Mouse (Mus musculus) brain, embryonic 14.5 days (tissue): ENCODE results near the gene Ampd2. TPM values are rescaled to one million over a fixed set of nuclear protein-coding genes. Genes with fewer than 3 reads are reported as not detected.

ENCODE experiments used
- DNase-seq: peaks from one replicate; pipeline ENCODE4 v3.0.0-alpha.2; 2011; ENCODE audit warnings: low read depth
- CTCF ChIP-seq: fragments of 200-500 bp; IDR thresholded peaks from 2 replicates; pipeline ENCODE4 v1.5.1; 2012; ENCODE audit warnings: inconsistent platforms, mild to moderate bottlenecking, moderate library complexity, borderline replicate concordance; ENCODE audit not compliant: insufficient read depth, insufficient read length; ENCODE audit errors: extremely low read depth
- POLR2A ChIP-seq: fragments of 200-500 bp; IDR thresholded peaks from 2 replicates; pipeline ENCODE4 v1.6.1; 2012; ENCODE audit warnings: mild to moderate bottlenecking, inconsistent platforms, borderline replicate concordance; ENCODE audit not compliant: poor library complexity, insufficient read depth, insufficient read length, severe bottlenecking; ENCODE audit errors: extremely low read depth
- polyA plus RNA-seq: library from polyadenylated mRNA; depleted of rRNA; stranded (reverse); fragments of >200 nt; gene quantifications from 2 replicates; pipeline ENCODE4 v1.2.3, GENCODE M21; 2012

The Ampd2 gene
- polyA plus RNA-seq, 1 experiment: 118 TPM

DNA sequence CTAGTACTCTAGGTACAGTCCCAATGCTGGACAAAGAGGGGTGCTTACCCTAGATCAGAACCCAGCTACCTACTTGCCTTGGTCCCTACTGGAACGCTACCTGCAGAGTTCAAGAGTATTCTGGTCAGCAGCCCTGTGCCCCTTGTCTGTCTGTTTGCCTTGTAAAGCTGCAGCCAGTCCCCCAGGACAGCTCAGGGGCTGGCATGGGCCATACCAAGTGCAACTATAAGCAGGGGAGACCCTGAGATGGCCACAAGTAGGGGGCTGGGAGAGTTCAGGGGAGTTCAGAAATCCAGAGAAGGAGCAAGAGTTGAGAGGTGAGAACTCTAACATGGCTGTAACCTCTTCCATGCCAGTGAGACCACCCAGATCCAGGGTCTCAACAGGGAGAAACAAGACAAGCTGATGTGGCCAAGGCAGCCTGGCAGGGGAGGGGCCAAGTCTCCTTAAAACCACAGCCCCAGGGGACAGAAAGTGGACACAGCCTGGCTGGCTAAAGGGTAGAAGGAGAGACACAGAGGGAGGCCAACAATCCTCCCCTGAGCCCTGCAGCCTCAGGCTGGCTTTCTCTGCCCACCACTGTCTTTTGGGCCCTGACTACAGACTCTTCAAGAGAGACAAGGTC lies 4.1 kb downstream of the Ampd2 start:
- peak; percentile 50 for DNase-seq

DNA sequence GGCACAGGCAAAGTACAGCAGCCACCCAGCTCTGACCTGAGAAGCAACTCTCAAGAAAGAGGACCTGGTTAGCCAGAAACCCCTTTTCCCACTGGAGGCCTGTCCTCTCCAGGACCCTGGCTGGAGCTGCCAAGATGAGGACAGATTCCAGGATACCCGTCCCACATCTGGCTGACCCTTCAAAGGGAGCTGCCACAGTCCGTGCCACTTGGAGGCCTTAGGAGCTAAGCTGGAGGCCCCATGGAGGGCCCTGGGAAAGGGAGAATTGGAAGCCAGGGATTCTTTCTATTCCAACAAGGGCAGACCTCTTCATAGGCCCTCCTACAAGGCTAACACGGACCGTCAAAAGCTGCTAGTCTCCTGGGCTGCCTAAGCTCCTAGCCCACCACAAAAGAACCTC lies 4.8 kb downstream of the Ampd2 start:
- no peak for DNase-seq
- TF ChIP-seq POLR2A (no peak), CTCF (no peak)

More for the DNA sequence above, 4.1 kb downstream of the Ampd2 start:
- TF ChIP-seq CTCF (no peak), POLR2A (no peak)

DNA sequence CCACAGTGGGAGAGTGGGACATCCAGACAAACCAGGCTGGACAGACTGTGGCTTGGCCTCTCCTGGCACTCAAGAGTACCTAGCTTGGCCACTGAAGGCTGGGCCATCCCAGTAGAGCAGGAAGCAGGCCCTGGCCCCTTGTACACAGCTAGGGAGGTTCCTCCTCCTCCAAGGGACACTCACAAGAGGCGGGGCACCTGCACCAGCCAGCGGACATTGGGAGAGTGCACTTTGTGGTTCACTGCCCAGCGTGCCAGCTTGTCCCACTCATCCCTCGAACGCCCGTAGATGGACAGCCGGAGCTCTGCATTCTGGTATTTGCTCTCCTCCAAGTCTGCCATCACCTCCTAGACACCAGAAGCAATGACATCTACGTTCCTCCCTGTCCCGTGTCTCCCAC lies 9.6 kb downstream of the Ampd2 start:
- no peak for DNase-seq
- no peak for TF ChIP-seq POLR2A
- TF ChIP-seq CTCF: no peak

GRCm38 (mm10) chr3:108072983-108073569 lies 13.4 kb downstream of the Ampd2 start:
- DNase-seq: peak; percentile 46
- no peak for TF ChIP-seq POLR2A
- TF ChIP-seq CTCF: no peak

DNA sequence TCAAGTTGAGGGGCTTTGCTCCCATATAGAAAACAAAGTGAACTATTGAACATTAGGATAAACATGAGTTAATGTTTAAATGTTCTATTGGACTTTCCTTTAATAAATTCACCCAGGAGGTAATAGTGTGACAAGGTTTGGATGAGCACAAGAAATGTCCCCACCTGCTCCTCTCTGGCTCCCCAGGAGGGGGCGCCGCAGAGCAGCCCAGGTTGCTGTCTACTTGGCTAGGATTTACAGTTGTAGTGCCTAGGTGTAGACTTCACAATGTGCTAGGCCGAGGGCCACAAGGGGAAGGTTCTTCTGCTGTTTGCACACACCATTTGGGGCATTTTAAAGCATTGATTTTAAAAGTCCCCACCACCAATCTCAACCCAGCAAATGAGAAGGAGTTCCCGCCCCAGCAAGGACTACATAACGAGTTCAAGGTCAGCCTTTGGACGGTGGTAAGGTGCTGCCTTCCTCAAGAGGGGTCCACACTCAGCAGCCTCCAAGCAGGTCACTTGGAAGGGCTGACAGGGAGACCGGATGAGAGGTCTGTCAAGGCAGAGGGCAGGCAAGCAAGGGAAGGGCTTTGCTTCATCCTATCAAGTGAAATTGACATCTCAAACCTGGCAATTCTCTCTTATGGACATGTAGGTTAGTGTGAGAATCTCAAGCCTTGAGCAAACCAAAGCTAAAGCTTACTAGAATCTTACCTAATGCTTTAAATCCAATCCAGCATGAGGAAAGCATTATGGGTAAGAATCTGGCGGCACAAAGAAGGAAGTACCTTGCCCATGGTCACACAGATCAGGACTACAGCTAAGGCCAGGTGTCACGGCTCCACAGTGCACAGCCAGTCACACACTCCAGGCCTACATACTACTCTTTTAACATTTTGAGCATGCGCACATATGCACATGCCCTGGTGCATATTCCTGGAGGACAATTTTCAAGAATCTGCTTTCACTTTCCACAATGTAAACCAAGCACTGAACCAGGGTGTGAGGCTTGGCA lies 15.9 kb downstream of the Ampd2 start:
- peak; percentile 42 for DNase-seq
- no peak for TF ChIP-seq POLR2A
- peak; percentile 85 for TF ChIP-seq CTCF

- TF ChIP-seq CTCF: no peak
- TF ChIP-seq POLR2A: no peak
- no peak for DNase-seq
Observed at GRCm38 (mm10) chr3:108069231-108069870, 17.1 kb downstream of the Ampd2 start.

GRCm38 (mm10) chr3:108068826-108069225 lies 17.6 kb downstream of the Ampd2 start:
- no peak for DNase-seq
- TF ChIP-seq CTCF (no peak), POLR2A (no peak)

DNA sequence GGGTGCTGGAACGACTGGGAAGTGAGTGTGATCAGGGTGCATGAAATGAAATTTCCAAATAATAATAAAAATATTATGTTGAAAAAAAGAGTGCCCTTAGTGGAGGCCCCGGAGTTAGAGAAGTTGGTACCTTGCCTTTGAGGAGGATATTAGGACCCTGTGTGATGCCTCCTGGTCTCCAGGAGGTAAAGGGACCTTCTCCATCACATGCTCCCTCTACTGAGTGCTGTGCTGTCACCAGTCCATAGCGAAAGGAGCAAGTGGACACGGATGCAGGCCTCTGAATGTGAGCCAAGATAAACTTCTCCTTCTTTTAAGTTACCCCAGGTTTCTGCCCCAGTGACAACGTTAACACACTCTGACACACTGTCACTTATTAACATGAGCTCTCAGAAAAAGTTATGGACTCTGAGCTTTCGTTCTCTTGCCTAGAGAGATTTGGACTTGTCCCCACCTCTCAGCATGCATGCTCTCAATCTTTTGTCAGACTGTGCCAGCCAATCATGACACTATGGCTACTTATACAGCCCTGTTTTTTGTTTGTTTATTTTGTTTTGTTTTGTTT lies 19.0 kb downstream of the Ampd2 start:
- DNase-seq: no peak
- no peak for TF ChIP-seq POLR2A
- no peak for TF ChIP-seq CTCF

GRCm38 (mm10) chr3:108065551-108065950 lies 20.9 kb downstream of the Ampd2 start:
- no peak for TF ChIP-seq CTCF
- TF ChIP-seq POLR2A: no peak
- no peak for DNase-seq

DNA sequence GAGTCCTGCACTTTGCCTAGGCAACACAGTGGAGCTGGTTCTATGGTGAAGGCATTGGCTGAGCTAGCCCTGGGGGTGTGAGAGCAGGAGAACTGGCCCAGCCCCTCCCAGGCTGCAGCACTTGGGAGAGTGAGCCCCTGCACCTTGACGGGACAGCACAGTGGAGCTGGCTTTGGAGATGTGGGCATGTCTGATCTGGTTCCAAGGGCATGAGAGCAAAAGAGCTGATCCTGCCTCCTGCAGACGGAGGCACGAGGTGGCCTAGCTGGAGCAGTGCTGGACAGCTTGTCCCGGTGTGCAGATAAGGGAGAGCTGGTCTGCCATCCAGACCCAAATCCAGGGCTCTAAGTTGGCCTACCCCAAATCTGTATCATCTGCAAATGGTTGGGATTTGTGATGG lies 21.8 kb downstream of the Ampd2 start:
- DNase-seq: no peak
- no peak for TF ChIP-seq CTCF
- TF ChIP-seq POLR2A: no peak

DNA sequence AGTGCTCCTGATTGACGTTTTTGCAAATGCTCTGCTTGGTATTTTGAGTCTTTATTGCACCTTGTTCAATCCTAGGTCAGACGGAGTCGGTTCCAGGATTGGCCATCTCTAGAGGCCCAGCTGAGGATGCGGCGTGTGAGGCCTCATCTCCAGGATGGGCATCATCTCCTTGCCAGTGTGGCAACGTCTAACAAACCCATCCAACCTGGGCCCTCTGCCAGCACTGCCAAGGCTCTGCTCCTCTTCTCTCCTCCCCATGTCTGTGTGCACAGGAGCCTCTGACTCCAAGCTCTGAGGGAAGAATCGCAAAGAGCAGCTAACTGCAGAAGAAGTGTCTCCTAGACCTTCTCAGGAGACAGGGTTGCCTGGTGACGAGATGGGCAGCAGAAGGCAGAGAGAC lies 23.8 kb downstream of the Ampd2 start:
- TF ChIP-seq CTCF (no peak), POLR2A (no peak)
- DNase-seq: no peak

GRCm38 (mm10) chr3:108061420-108061819 lies 25.0 kb downstream of the Ampd2 start:
- peak; percentile 88 for DNase-seq
- TF ChIP-seq CTCF: peak; percentile 49; the same call in 1 of the 2 replicates
- no peak for TF ChIP-seq POLR2A
